ENCODE assay signal across 15 mouse cellular contexts in genomic region chr14:26853053-26853452, GRCm38 (mm10). TPM values are rescaled to one million over a fixed set of nuclear protein-coding genes. Genes with fewer than 3 reads are reported as not detected.
DNase-seq lines count a peak whose midpoint lies in the region; ATAC-seq lines count a peak whose summit lies in the region.
"Had no signal": no experiment of that assay in that cellular context is flagged by ENCODE, and none has a peak within 500 bp of the region (broad histone marks: within the 10 kb centered on the region; RNA-seq: fewer than 3 reads in every experiment).

No protein-coding gene starts in this region.

- peak; percentile 12 for DNase-seq in lung, postnatal 10 days
- DNase-seq in lung, adult 18-20 months: no peak
- DNase-seq in B cell, adult 2 months: peak; percentile 52 to 62
- peak; percentile 57 for DNase-seq in ZHBTc4 (ENCODE audit: low read depth, low spot score)
- DNase-seq in gastrocnemius, postnatal 10 days: no peak
- DNase-seq in kidney, postnatal 14 days: no peak
- DNase-seq: adrenal gland, adult 2 months; cerebellum, adult 2 months; heart, adult 18-20 months; kidney, adult 8-10 months; kidney, postnatal 25 days; thymus, postnatal 25 days had no signal

- ATAC-seq in monocyte, adult 5-6 weeks (replicated peaks; ENCODE audit: insufficient number of reproducible peaks, low FRiP score, low TSS enrichment, poor library complexity, severe bottlenecking): 0 out of 2 replicates have a peak, but pooled peaks have one; percentile 17
- ATAC-seq: inflammation-experienced regulatory T-cells, adult 6 months had no signal

RNA-seq across cellular contexts. Expression of gene Asb14, which starts 41.3 kb away (rescaled TPM):
- 1.9 to 4.9 TPM (median 2.4 TPM) in 3 replicates for total RNA-seq in monocyte, adult 5-6 weeks (2017)
- total RNA-seq in gastrocnemius, postnatal 10 days (2021): 10 to 100 TPM; 18.2 to 23.9 TPM
- total RNA-seq: adrenal gland, adult 2 months; left cerebral cortex, adult 18-20 months had no signal

Comparison
In these comparisons a context has a peak if more than half of its experiments do, and no peak if none do; other contexts are left out.
1. DNase-seq: peak in lung, postnatal 10 days (single experiment), B cell, adult 2 months (2 of 2) and ZHBTc4 (single experiment); none in lung, adult 18-20 months (0 of 2), gastrocnemius, postnatal 10 days (single experiment) and kidney, postnatal 14 days (single experiment).